18 mouse cellular contexts compared by ENCODE assay signal in genomic region chr2:14684231-14684630, GRCm38 (mm10).
"Had no signal": no experiment of that assay in that cellular context is flagged by ENCODE, and none has a peak within 500 bp of the region (broad histone marks: within the 10 kb centered on the region; RNA-seq: fewer than 3 reads in every experiment).

No protein-coding gene starts in this region.

- H3K27ac ChIP-seq: midbrain, embryonic 10.5 days; midbrain, embryonic 12.5 days; neural tube, embryonic 13.5 days; neural tube, embryonic 15.5 days had no signal

- H3K9ac ChIP-seq: lung, embryonic 14.5 days; midbrain, embryonic 12.5 days; neural tube, embryonic 13.5 days; neural tube, embryonic 15.5 days had no signal

- H3K4me1 ChIP-seq: midbrain, embryonic 10.5 days; midbrain, embryonic 12.5 days; neural tube, embryonic 13.5 days; neural tube, embryonic 15.5 days had no signal

- ATAC-seq: midbrain, embryonic 16.5 days had no signal

- H3K9me3 ChIP-seq: midbrain, embryonic 10.5 days; midbrain, embryonic 12.5 days; neural tube, embryonic 13.5 days; neural tube, embryonic 15.5 days had no signal

- H3K27me3 ChIP-seq: midbrain, embryonic 12.5 days; neural tube, embryonic 13.5 days; neural tube, embryonic 15.5 days had no signal

- DNase-seq: lung, embryonic 14.5 days; lung, postnatal 10 days; lung, postnatal 4 days; midbrain, embryonic 14.5 days; retina, postnatal 1 day; right cerebral cortex, adult 18-20 months; right cerebral cortex, postnatal 25 days; right cerebral cortex, postnatal 4 days; spleen, adult 18-20 months; thymus, adult 18-20 months; thymus, postnatal 14 days; thymus, postnatal 36 days had no signal

- H3K4me2 ChIP-seq: lung, embryonic 14.5 days; midbrain, embryonic 12.5 days; neural tube, embryonic 13.5 days; neural tube, embryonic 15.5 days had no signal

- H3K4me3 ChIP-seq: midbrain, embryonic 10.5 days; midbrain, embryonic 12.5 days; myocyte; neural tube, embryonic 13.5 days; neural tube, embryonic 15.5 days had no signal

- H3K36me3 ChIP-seq: midbrain, embryonic 10.5 days; midbrain, embryonic 12.5 days; neural tube, embryonic 13.5 days; neural tube, embryonic 15.5 days had no signal
